Mouse (Mus musculus) thymus, postnatal 4 days (tissue): ENCODE data around the gene Serpinb12.
"Not testable (repeated sequence)": the region's sequence is repeated elsewhere in the genome, so short reads cannot be mapped to it uniquely, and the experiment has no call there.

Experiments used
- DNase-seq: peaks from one replicate; pipeline ENCODE4 v3.0.0; 2021

Gene Serpinb12

DNA sequence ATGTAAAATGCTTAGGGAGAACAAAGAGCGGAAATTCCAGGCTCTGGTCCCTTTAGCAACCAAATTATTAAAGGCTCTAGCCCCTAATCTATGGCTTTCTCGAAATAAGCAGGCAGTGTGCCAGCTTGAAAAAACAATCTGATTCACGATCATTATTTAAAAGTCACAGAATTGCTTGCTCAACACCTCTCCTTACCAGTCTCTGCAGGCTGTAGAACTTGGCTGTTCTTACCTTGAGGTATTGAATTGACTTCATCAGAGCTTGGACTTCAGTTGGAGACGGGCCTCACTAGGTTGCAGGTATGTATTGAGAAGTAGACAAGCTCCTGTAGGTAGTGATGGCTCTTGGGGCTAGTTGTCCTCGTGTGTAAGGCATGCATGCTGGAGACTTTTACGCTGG is at the start of gene Serpinb12:
Gene Serpinb12 (plus strand): TSS at position 185 of the 400 bp plus-strand sequence.
- no peak for DNase-seq

DNA sequence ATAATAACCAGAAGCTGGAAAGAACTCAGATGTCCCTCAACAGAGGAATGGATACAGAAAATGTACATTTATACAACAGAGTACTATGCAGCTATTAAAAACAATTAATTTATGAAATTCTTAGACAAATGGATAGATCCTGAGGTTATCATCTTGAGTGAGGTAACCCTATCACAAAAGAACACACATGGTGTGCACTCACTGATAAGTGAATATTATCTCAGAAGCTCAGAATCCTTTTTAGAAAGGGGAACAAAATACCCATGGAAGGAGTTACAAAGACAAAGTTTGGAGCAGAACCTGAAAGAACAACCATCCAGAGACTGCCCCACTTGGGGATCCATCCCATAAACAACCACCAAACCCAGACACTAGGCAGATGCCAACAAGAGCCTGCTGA is 39.1 kb upstream of the Serpinb12 start:
- not testable (repeated sequence) for DNase-seq

DNA sequence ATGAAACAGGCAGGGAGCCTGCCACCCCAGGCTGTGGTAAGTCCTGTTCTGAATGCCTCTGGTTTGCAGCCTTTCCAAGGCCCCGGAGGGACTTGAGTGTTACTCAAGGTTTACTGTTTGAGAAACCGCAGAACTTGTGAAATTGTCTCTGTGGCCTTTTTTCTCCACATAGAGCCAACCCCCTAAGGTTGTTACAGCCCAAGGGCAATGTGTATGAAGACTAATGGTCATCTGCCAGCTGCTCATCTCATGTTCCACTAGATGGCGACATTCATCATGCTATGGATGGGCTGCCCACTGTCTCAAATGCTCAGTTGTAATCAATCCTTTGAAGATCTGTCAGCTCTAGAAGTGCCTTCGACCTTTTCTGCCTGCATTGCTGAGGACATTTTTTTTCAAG is 32.8 kb upstream of the Serpinb12 start:
- no peak for DNase-seq

DNA sequence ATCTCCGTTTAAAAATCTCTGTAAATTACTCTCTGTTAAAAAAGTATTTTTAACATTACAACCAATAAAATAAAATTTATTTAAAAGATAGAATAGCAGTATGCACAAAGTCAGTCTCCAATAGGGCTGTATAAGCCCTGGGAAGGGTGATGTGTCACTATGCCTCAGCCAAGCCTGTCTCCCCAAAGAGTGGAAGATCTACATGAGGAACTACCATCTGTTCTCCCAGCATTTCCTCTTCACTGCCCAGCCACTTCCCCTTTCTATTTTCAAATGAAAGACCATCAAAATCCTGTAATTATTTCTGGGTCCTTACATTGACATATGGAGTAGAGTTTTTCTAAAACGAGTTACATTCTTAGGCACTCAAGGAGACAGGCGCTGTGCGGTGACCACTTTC is 2.3 kb upstream of the Serpinb12 start:
- DNase-seq: no peak

DNA sequence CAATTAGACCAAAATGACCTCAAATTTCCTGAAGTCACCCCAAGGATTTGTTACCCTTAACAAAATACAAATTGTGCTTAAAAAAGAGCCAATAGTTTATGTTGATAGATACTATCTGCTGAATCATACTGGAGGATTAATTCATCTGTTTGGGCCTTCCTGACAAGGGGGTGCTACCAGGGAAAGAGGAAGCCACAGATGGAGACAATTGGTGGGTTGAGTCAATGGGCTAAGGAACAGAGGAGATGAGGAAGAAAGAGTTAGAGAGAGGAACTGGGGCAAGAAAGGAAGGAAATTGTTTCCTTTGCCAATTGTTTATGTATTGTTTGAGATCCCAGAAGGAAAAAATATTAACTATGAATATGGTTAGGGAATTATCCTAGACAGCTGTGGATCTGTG is 591 bp upstream of the Serpinb12 start:
- DNase-seq: no peak

DNA sequence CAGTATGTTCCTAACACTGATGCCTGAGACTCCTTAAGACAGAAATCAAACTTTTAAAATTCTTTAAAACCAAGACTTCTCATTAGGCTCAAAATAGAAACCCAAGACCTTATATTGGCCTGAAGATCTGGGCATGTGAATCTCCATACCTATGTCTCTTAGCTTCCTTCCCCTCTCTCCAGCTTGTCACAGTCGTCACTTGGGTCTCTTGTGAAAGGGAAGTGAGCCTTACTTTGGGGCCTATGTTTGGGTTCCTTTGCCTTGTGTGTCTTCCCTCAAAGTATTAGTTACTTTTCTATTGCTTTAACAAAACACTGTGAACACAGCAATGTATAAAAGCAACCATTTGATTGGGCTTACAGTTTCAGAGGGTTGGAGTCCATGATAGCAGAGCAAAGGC is 13.0 kb downstream of the Serpinb12 start:
- no peak for DNase-seq

DNA sequence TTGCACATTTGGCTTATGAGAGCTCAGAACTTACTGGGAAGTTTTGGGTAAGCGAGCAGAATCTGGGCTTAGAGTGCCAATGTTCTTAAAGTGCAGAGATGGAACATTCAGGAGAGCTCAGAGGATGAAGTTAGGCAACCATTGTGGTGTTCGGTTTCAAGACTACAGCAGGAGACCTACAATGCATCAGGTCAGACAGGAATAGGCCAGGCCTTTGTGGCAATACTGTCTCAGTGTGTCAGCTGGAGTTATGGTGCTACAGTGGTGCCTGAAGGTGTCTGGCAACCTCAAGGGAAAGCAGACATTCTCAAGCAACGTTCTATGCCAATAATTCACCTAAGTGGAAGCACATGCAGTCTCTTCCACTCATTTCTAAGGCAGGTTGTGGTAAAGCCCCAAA is 25.7 kb downstream of the Serpinb12 start:
- no peak for DNase-seq

DNA sequence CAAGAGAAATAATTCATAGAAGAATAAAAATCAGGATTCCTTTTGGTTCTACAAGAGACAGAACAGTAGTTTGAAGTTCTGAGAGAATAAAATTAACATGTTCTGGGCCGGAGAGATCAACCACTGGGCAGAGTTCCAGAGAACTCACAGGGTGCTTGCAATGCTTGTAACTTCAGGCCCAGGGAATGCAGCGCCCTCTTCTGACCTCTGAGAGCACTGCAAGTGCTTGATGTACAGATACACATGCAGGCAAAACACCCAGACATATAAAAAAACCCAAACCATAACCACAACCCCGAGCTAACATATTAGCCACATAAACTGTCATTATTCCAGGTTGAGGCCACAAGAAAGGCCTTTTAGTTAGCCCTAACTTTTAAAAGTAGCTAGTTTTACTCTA is 26.8 kb downstream of the Serpinb12 start:
- DNase-seq: peak; percentile 43

DNA sequence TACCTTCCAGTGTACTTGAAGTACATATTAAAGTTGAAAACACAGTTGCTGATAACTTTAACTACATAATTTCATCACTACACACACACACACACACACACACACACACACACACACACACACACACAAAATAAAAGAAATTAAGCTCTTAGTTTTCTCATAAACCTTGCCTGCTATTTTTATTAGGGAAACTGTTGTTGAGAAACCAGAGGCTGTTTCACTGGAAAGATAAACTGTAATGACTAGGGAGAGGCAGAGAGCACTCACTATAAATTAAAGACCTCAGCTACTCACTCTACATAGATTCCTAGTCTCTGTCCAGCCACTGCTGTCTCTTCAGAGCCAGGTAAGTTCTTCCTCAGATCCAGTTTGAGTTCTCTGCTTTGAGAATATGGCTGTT is 46.4 kb downstream of the Serpinb12 start, which contains the start of gene Serpinb13:
Gene Serpinb13 (plus strand): TSS at position 301 of the 400 bp plus-strand sequence.
- no peak for DNase-seq

DNA sequence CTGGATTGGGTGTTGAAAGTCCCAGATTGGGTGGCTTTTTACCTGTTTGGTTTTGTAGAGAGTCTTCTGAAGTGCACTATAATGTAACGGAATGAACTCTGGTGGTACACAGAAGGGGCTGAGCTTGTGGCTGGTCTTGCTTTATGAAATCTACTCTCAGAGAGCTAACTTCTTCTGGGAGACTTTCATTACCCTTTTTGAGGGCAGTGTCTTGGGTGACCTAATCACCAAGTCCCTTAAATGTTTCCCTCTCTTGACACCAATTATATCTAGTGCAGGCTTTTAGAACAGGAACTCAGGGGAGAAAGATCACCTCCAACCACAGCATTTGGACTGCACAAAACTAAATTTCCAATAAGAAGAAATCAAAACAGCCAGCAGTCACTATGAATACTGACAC is 48.8 kb downstream of the Serpinb12 start:
- no peak for DNase-seq

DNA sequence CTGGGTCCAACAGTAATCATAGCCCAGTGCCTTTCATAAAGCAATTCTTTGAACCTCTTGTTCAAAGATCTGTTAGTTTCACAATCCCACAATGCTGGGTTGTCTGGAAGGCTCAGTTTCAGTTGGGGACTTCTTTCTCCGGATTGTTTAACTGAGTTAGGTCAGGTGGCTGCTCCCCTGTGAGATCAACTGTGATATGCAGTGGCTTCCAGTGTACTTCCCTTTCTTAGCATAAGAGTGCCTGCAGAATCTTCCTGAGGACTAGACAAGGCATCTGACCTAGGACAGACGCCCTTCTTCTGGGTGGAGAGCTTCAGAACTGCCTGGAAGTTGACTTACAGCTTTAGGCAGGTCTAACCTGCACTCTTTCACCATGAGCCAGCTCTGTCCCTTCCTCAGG is 49.6 kb downstream of the Serpinb12 start:
- DNase-seq: no peak

DNA sequence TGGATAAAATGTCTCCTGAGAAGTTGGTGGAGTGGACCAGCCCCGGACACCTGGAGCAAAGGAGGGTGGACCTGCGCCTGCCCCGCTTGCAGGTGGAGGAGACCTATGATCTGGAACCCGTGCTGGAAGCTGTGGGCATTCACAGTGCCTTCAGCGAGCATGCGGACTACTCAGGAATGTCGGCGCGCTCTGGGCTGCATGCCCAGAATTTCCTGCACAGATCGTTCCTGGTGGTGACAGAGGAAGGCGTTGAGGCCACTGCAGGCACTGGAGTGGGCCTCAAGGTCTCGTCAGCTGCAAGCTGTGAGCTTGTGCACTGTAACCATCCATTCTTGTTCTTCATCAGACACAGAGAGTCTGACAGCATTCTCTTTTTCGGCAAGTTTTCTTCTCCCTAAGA is 66.2 kb downstream of the Serpinb12 start:
- DNase-seq: no peak

DNA sequence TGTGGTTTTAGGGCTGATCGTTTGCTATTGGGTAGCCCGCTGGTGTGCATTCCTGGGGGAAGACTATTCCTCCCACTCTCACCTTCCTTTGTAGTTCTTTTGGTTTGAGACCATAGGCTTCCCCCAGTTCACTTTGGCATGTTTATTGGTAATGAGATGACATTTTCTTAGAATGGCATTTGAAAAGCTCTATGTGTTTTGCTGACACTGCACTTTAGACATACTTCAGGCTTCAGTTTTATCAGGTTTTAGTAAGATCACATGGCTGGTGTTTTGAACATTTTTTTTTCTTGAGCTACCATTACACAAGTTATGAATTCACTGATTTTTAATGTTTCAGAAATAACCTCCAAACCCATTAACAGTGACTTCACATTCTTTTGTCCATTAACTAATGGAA is 67.5 kb downstream of the Serpinb12 start:
- DNase-seq: no peak

DNA sequence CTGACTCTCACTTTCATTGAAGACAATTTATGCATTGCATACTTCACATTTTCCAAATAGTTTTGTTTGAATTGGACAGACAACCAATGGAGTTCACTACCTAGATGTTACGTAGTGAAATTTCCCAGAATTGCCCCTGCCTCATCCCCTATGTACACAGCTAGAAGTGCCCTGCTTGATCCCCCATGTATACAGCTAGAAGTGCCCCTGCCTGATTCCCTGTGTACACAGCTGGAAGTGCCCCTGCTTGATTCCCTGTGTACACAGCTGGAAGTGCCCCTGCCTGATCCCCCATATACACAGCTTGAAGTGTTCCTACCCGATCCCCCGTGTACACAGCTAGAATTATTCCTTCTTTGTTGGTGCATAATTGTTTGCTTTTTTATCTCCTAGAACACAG is 72.1 kb downstream of the Serpinb12 start:
- DNase-seq: no peak
